Mouse (Mus musculus) CD4-positive helper T cell, adult 2 months (primary cell): Measurements from ENCODE around the gene Trim12c.
"Not testable (repeated sequence)": the region's sequence is repeated elsewhere in the genome, so short reads cannot be mapped to it uniquely, and the experiment has no call there.

Experiments used
- DNase-seq: peaks from one replicate; pipeline ENCODE4 v3.0.0-alpha.2; 2012; ENCODE audit warnings: low read depth, missing footprints, low spot score

Gene Trim12c

GRCm38 (mm10) chr7:104352717-104353599 lies at the start of gene Trim12c:
TSS of gene Trim12c (minus strand) at chr7:104353362.
- peak; percentile 94 for DNase-seq

DNA sequence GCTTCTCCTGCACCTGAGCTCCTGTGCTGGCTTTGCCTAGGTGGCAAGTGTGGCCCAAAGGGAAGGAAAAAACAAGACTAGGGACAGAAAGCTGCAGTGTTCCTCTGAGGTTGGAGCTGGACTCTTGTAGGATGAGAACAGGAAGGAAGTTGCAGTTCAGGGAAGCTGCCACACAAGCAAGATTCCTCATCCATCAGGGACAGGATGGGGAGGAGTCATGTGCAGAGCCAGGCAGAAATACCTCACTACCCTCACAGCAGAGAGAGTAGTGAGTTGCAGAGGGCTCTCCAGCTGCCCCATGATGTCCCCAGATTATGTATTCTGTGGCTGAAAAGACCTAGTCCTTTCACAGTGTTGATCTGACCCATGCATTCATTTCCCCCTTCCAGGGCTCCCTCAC lies 48.0 kb upstream of the Trim12c start:
- DNase-seq = no peak

DNA sequence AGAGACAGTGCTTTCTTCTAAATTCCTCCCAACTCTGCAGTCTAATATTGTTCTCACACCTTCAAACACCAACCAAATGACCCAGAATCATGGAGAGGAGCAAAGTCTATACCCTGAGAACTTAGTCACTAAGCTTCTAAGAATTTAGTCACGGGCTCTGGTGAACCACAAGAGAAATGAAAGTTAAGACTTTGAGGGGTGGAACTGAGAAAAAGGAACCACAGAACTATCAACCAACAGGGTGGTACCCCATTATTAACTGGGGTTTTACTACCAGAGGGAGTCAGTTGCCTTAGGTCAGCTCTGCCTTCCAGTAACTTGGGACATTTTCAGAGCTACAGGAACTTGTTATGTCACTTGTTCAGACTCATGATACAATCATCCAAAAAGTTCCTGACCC lies 47.5 kb upstream of the Trim12c start, which contains the start of gene Trim30c:
Trim30c (minus strand) TSS at position 140 of the 400 bp plus-strand sequence.
- peak; percentile 11 for DNase-seq

- DNase-seq = no peak
Measured at GRCm38 (mm10) chr7:104398492-104398891, 45.3 kb upstream of the Trim12c start.

- DNase-seq = peak; percentile 63
Measured at GRCm38 (mm10) chr7:104369736-104370414, 16.7 kb upstream of the Trim12c start, which contains the start of gene Trim30b. TSS of gene Trim30b (minus strand) at chr7:104369884.

DNA sequence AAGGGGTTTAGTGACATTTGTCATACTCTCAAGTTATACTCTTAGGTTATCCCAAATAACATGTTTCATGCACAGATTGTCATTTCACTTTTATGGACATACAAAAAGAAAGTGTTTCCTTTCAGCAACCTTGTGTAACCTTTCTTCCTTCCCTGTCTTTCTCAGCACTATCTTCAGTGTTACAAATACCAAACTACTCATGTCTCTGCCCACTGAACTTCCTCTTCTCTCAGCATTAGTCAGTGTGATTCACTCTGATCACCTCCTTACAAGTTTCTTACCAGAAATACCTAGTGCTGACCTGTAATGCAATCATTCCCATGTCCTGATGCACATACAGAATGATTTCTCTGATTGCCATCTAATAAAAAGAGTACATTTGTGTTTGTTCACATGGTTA lies 13.2 kb upstream of the Trim12c start:
- no peak for DNase-seq

GRCm38 (mm10) chr7:104353600-104353967 lies 422 bp upstream of the Trim12c start:
- no peak for DNase-seq

GRCm38 (mm10) chr7:104348043-104348442 lies 5.1 kb downstream of the Trim12c start:
- DNase-seq = not testable (repeated sequence)

- not testable (repeated sequence) for DNase-seq
Measured at GRCm38 (mm10) chr7:104340744-104341143, 12.4 kb downstream of the Trim12c start.

DNA sequence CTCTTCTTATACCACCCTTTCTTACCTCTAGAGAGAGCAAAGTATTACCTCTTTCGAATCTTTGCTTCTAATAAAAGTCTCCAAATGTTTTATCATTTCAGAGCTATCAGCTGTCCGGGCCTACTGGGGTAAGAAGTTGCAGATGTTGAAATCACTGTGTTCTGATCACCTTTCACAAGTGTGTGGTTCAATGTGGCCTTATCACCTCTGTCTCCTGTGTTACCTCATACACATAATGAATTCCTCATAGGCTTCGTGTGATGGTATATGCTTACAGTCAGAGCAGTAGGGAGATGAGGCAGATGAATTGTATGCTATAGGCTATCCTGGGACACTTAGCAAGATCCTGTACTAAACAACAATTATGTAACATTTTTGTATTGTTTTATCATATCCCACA lies 17.6 kb downstream of the Trim12c start:
- DNase-seq = not testable (repeated sequence)

- not testable (repeated sequence) for DNase-seq
Measured at GRCm38 (mm10) chr7:104329171-104329570, 24.0 kb downstream of the Trim12c start, which contains the start of gene Trim34b. TSS of gene Trim34b (plus strand) at chr7:104329471.

DNA sequence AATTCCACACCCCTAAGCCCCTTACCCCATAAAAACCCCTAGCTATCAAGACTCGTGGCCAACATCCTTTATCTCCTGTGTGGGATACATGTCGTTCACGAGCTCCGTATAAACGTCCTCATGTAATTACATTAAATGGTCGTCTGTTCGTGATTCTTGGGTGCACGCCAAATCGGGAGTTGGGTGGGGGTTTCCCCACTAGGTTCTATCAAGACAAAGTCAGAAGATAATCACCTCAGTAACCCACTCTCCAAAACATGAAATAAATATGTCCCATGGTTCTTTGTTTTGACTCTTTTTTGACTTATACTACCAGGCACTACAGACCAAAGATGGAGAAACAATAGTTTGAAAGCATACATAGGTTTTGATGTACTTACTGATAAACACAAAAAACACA lies 31.1 kb downstream of the Trim12c start:
- peak; percentile 12 for DNase-seq

DNA sequence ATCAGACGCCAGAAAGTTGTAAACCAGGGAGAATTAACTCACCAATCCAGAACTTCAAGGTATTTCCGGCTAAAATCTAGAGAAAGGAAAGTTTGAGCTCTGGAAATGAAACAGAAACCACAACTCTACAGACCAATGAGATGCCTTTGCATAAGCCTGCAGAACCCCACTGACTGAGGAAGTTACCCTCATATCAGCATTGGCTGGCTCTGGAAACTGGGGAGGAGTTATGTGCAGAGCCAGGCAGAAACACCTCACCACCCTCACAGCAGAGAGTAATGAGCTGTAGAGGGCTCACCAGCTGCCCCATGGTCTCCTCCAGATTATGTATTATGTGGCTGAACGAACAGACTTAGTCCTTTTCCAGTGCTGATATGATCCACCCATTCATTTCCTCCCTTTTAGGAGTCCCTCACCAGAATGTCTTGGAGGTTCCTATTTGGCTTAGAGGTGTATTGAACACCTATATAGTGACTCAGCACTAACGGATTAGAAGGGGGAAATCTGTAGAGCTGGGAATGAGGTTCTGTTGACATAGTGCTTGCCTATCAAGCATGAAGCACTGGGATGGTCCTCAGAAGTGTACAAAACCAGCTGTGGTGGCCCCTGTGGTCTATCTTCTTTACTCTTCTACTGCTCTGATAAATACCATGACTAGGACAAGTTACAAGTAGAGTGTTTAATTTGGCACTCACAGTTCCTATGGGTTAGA lies 37.6 kb downstream of the Trim12c start, which contains the start of gene Trim12a:
Trim12a (minus strand) TSS at position 98 of the 712 bp plus-strand sequence.
- DNase-seq = peak; percentile 21

- DNase-seq = peak; percentile 81
Measured at GRCm38 (mm10) chr7:104314796-104315353, 38.3 kb downstream of the Trim12c start.

DNA sequence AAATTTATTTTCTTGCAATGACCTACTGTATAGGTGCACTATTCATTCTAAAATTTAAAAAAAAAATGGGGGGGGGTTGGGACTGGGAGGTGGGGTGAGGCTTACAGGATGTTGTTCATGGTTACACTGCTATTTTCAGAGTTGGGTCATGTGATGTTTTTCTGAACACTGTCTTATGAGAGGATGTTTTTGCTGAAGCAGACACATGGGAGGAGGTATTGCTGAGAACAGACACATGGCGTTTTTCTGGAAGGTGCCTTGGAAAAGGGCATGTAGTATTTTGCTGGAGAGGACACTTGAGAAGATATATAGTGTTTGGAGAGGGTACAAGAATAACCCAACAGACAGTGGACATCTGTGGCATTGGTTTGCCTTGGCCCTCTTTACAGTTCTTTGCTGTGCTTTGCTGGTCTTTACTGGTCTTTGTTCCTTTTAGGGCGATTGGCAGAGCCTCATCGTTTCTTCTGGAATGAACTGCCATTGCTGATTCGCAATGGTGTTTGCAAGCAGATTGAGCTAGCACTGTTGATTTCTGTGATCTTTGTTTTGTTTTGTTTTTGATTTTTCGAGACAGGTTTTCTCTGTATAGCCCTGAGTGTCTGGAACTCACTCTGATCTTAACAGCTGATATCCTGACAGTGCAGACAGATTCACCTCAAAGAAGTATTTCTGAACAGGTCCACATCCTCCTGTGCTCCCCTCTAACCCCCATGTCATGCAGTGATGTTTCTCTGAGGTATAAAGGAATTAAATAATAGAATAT lies 61.3 kb downstream of the Trim12c start:
- DNase-seq = peak; percentile 84

DNA sequence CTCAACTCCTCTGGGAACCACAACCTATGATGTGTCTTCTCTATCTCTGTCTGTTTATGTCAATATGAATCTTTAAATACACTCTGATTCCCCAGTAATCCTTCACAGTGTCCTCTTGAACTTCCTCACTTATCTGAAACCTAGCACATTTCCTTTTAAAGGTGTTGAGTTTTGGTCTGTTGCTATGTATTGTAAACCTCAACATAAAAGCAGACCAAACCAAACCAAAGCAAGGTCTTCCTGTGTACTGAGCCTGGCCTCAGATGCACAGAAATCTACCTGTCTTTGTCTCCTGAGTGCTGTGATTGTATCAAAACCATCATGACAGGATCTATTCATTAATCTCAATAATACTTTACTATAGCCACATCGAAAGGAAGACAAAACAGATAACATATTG lies 62.5 kb downstream of the Trim12c start:
- DNase-seq = peak; percentile 80
